Mouse (Mus musculus) 416B (cell line): ENCODE results near the gene Ddr2.
"Not testable (repeated sequence)": the region's sequence is repeated elsewhere in the genome, so short reads cannot be mapped to it uniquely, and the experiment has no call there.

Experiments
- DNase-seq: peaks from one replicate; pipeline ENCODE4 v3.0.0; 2011; ENCODE audit warnings: low read depth

Ddr2 gene

DNA sequence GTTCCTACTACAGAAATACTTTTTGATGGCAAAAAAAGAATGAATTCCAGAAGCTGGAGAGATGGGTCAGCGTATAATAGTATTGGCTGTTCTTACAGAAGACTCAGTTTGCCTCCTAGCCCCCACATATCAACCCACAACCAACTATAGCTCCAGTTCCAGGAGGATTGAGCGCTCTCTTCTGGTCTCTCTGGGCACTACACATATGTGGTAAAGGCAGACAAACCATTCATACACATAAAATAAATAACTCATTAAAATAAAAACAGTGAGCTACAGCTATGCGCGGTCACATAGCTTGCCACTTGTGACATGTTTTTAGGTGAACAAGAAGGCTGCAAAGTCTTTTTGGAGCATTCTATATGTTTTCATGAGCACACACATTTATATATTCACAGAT lies 71.2 kb downstream of the Ddr2 start:
- peak; percentile 22 for DNase-seq

GRCm38 (mm10) chr1:170035575-170035974 lies 75.0 kb downstream of the Ddr2 start:
- DNase-seq, result peak; percentile 55

DNA sequence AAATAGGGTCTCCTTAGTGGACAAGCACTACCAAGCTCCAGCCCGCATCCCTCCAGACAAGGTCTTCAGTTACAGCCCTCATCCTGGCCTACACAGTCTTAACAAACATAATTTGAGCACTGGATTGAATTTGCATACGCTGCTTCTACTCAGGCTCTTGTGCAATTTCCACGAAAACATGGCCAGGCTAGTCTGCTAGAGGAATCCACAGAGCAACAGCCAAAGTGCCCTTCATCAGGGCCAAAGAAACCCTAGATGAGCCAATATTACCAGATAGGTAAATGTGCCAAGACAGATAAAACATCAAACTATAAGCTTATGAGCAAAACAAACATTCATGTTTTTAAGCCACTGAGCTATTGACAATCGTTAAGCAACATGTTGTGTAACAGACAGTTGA lies 75.6 kb downstream of the Ddr2 start:
- DNase-seq, result peak; percentile 36

DNA sequence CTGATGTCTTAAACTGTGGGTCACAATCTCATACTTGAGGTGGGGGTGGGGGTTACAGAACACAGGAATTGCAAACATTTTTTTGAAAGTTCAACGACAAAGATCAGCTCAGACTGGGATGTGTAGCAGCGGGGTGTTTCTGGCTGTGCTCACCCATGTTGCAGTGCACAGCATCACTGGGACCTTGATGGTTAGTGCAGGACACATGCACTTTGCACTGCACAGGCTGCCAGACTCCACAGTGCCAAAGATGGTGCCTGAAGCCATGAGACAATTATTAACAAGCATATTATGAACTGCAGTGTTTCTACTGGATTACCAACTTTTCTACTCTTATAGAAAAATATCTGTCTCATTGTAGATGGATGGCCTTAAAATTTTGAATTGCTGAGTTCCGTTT lies 78.9 kb downstream of the Ddr2 start:
- DNase-seq, result no peak

DNA sequence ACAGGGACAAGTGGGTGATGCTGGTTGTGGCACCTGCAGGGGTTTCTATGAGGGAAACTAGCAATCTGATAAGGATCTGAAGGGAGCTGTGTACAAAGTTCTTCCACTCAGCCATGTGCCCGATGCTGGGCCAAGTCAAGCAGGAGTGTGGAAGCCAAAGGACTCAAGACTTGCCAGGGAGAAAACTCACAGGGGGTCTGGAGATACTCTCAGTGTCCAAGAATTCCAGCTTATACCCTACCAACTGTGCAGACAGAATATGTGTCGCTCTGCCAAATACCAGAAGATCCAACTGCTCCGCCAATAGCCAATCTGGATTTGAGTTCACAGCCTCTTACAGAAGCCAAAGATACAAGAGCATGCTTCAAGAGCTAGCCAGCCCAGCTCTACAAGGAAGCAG lies 95.8 kb downstream of the Ddr2 start:
- DNase-seq, result no peak

- peak; percentile 5 for DNase-seq
Observed at GRCm38 (mm10) chr1:170010716-170011505, 99.7 kb downstream of the Ddr2 start.

GRCm38 (mm10) chr1:170009296-170009695 lies 101.3 kb downstream of the Ddr2 start:
- no peak for DNase-seq

- no peak for DNase-seq
Observed at GRCm38 (mm10) chr1:170008432-170009220, 101.9 kb downstream of the Ddr2 start.

DNA sequence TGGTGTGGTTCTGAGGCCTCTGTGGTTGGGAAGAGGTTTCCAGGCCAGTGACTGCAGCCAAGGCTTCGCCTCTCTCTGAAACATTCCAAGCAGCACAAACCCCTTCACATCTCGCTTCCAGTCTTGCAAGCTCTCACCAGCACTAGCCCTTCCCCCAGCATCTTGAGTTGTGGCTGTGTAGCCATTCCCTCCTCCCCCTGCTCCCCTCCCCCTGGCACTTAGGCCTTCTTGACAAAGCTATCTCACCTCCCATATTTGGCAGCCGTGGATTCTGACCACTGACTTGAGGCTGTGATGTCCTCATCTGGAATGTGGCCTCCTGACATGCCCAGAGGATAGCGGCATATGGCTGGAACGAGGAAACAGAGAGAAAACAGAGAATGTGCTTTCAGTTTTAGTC lies 104.0 kb downstream of the Ddr2 start:
- DNase-seq, result no peak

DNA sequence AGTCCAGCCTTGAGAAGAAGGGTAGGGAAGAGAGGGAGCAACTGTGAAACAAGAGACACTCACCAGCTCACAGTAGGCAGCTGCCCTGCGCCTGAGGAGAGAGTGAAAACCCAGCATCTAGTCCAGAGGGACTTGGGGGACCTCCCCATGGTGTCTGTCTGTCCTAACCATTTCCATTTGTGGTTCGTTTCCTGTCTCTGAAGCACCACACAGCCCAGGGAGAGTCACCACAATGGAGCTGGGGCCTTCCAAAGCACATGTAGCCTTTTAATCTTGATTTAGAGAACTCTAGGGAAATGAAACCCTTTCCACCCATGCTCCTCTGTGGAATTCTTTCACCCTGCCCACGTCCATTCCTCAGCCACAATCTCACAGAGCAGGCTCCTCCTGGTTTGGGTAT lies 105.3 kb downstream of the Ddr2 start:
- no peak for DNase-seq

- DNase-seq, result not testable (repeated sequence)
Observed at GRCm38 (mm10) chr1:169993901-169994300, 116.7 kb downstream of the Ddr2 start.

DNA sequence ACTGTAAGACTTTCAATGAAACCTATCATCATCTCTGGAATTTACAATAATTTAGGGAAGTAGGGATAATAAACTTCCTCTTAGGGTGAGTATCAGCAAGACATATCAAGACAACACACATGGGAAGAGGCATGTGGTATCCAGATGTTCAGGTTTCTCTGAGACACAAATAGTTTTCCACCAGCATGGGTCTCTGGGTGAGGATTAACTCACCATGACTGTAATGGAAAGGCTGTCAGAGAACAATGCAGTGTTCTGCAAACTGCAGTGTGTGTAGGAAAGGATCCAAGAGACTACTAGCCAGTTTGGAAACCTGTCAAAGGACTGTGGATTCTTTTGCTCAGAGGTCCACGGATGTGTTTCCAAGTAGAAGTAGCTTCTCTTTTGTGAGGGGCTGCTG lies 124.4 kb downstream of the Ddr2 start:
- DNase-seq, result no peak

- DNase-seq, result no peak
Observed at GRCm38 (mm10) chr1:169977621-169978020, 132.9 kb downstream of the Ddr2 start.

DNA sequence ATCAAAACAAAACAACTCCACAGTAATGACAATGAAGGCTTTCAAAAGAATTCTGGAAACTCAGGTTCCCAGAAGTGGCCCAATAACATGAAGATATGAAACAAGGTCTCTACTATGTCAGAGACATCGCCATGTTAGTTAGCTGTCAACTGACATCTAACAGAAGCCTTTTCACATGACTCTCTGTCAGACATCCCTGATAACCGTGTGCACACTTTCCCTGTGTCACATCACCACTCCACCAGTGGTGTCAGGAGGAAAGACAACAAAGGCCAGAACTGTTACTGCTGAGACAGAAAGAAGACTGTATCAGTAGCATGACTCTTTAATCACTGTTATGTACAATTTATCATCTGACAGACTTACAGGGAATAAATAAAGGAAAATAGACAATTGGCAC lies 138.6 kb downstream of the Ddr2 start:
- DNase-seq, result no peak

- no peak for DNase-seq
Observed at GRCm38 (mm10) chr1:169970936-169971335, 139.6 kb downstream of the Ddr2 start.

- DNase-seq, result no peak
Observed at GRCm38 (mm10) chr1:169969516-169969886, 141.1 kb downstream of the Ddr2 start.

DNA sequence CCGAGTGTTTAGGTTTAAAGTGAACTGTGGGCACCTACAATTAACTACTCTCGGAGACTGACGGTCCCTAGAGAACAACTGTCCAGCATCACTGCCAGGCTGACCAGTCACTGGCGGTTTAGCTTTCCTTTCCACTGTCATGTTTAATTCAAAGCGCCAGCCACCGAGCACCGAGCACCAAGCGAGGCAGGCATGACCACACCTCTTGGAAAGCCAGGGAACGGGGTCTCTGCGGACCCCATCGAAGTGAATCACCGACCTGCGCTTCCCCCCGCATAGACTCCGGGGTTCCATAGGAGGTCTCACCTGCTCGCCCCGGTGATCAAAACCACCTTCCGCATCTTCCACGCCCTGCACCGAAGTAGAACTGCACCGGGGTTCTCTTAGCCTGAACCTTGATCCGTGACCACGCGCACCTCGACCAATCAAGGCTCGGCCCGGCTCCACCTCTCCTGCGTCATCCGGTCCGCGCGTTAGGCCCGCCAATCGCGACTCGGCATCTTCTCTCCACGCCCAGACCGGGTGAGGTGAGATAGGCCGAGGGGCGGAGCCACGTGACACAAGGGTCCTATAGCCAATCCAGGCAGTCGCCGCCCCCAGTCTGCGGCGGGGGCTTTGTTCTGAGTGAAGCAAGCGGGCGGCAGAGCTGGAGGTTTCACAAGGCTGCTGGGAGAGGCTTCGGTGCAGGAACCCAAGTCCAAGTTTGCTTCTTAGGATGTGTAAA lies 141.6 kb downstream of the Ddr2 start, which contains the start of gene Hsd17b7:
Gene Hsd17b7, minus strand, starts transcription at position 450 of the 724 bp plus-strand sequence.
- DNase-seq, result peak; percentile 99

- no peak for DNase-seq
Observed at GRCm38 (mm10) chr1:169953106-169953505, 157.5 kb downstream of the Ddr2 start.

DNA sequence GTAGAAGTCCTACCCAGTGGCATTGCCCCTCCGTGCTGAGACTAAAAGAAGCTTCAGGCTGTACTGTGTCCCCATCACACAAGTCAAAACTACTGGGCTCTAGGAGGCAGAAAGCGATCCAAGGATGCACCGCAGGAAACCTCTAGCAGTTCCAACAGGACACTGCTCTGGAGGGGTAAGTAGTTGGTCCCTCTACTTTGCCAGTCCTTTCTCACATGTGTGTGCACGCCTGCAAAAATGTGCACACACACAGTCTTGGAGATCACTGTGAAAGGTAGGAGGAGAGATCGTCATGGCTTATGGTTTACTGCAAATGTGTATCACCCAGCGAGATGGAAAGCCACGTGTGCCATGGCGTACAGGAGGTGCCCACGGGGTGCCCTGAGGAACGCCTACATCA lies 157.9 kb downstream of the Ddr2 start:
- no peak for DNase-seq

DNA sequence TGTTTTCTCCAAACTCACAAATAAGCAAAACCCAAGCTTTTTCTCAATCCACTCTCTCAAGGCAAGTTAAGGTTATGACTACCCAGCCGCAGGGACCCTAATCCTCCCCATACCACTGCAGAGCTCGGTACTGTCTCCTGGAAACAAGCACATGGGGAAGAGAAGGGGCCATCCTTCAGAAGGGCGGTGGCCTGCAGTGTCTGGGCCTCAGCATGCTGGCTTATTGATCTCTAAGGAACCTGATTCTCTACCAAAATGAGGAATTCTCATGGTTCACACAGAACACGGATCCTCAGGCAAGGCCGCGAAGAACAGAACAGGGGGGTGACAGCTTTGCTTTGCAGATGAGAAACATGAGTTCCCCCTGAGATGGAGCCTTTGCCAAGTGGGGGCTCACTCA lies 159.0 kb downstream of the Ddr2 start:
- DNase-seq, result no peak

GRCm38 (mm10) chr1:169950651-169951050 lies 159.9 kb downstream of the Ddr2 start:
- DNase-seq, result peak; percentile 36

- DNase-seq, result no peak
Observed at GRCm38 (mm10) chr1:169949981-169950380, 160.6 kb downstream of the Ddr2 start.

DNA sequence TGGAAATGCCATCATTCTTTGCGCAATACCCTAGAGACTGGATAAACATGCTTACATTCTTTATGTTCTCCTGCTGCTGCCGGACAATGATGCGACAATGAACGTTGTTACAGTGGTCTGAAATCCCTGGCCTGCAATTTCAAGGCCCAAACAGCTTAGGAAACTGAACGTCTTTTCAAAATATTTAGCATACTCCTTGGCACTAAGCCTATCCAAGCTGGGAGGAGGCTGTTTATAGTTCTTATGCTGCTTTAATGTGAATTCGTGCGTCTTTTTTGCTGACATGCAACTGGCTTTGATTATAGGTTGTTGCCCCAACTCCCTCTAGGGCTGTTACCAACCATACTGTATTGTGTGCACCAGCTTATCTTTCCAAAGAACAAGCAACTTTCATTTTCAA lies 161.7 kb downstream of the Ddr2 start:
- DNase-seq, result no peak
